21 mouse cellular contexts compared by ENCODE assay signal in the genomic region with DNA sequence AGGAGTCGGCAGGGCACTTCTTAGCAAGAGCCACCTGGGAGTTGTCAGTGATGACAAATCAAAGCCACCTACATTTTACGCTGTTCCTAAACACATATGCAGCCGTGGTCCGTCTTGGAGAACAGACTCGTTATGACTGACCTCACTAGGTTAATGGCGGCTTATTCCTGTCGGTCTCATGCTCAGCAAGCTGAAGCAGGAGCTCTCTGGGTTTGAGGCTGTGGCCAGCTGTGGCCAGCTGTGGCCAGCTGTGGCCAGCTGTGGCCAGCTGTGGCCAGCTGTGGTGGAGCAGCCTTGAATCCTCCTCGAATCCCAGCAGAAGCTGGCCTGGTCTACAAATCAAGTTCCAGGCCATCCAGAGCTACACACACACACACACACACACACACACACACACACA. TPM values are rescaled to one million over a fixed set of nuclear protein-coding genes. Genes with fewer than 3 reads are reported as not detected.
A peak's percentile ranks its signal among the peaks of the same experiment; 100 is the strongest.
DNase-seq lines count a peak whose midpoint lies in the region; ATAC-seq and TF ChIP-seq lines count a peak whose summit lies in the region.
"Had no signal": no experiment of that assay in that cellular context is flagged by ENCODE, and none has a peak within 500 bp of the region (broad histone marks: within the 10 kb centered on the region; RNA-seq: fewer than 3 reads in every experiment).

No protein-coding gene starts in this region.

- 0 out of 2 replicates have a peak, but pooled peaks cover 3% of the 10 kb centered on the region for H3K36me3 ChIP-seq in heart, embryonic 12.5 days
- no peaks in the 10 kb centered on the region for H3K36me3 ChIP-seq in lung, embryonic 16.5 days (ENCODE audit: control insufficient read depth, insufficient read depth, low read length)
- H3K36me3 ChIP-seq: forebrain, embryonic 12.5 days; heart, embryonic 15.5 days; hindbrain, embryonic 13.5 days; liver, embryonic 15.5 days had no signal

- H3K4me3 ChIP-seq in heart, embryonic 12.5 days, result no peak overlapping the region
- H3K4me3 ChIP-seq in lung, embryonic 16.5 days (ENCODE audit: low read length), result no peak overlapping the region
- no peak overlapping the region for H3K4me3 ChIP-seq in lung, adult 2 months (replicated peaks; ENCODE audit: extremely low read depth, low read depth, low read length)
- H3K4me3 ChIP-seq: forebrain, embryonic 12.5 days; heart, embryonic 15.5 days; hindbrain, embryonic 13.5 days; layer of hippocampus, adult 2 months; liver, embryonic 15.5 days; midbrain, embryonic 13.5 days; neural tube, embryonic 13.5 days had no signal

- no peak for ATAC-seq in heart, embryonic 12.5 days (ENCODE audit: insufficient number of reproducible peaks, low FRiP score)
- peak; percentile 89 for ATAC-seq in lung, embryonic 16.5 days (ENCODE audit: low read depth)
- ATAC-seq: inflammation-experienced regulatory T-cells, adult 6 months; midbrain, embryonic 13.5 days had no signal

- TF ChIP-seq POLR2A in lung, adult 2 months (IDR thresholded peaks at IDR 0.05; ENCODE audit: borderline replicate concordance, extremely low read depth, low read depth, low read length), result no peak

- H3K27ac ChIP-seq in heart, embryonic 12.5 days (ENCODE audit: poor library complexity, severe bottlenecking), result no peak overlapping the region
- H3K27ac ChIP-seq in lung, embryonic 16.5 days (ENCODE audit: low read length), result no peak overlapping the region
- H3K27ac ChIP-seq: forebrain, embryonic 12.5 days; heart, embryonic 15.5 days; hindbrain, embryonic 13.5 days; layer of hippocampus, adult 2 months; liver, embryonic 15.5 days; midbrain, embryonic 13.5 days; neural tube, embryonic 13.5 days had no signal

- TF ChIP-seq CTCF in lung, adult 2 months (IDR thresholded peaks at IDR 0.05; ENCODE audit: insufficient read depth, low read length), result no peak

- 65% methylated on average over 8 of the region's 8 CpGs for WGBS in heart, embryonic 12.5 days
- WGBS in lung, embryonic 16.5 days, result 55% methylated on average over 8 of the region's 8 CpGs
- 51% methylated on average over 8 of the region's 8 CpGs for WGBS in lung, adult 2 months

- peak; percentile 7 to 42 for DNase-seq in heart, adult 9 months (ENCODE audit: low spot score in 2 of 2)
- DNase-seq in lung, adult 2 months, result no peak
- DNase-seq in heart, postnatal 14 days, result peak; percentile 15 to 36
- peak; percentile 21 for DNase-seq in lung, postnatal 36 days
- no peak for DNase-seq in Muller cell, postnatal 12 days (ENCODE audit: inconsistent ontology term)
- DNase-seq: cerebellum, adult 18-20 months; cerebellum, postnatal 25 days; gastrocnemius, postnatal 14 days; kidney, adult 9 months; layer of hippocampus, postnatal 36 days; thymus, postnatal 4 days had no signal

- no peak overlapping the region for H3K4me2 ChIP-seq in heart, embryonic 12.5 days
- H3K4me2 ChIP-seq in lung, embryonic 16.5 days (ENCODE audit: low read depth, low read length), result no peak overlapping the region
- H3K4me2 ChIP-seq: forebrain, embryonic 12.5 days; heart, embryonic 15.5 days; hindbrain, embryonic 13.5 days; liver, embryonic 15.5 days; midbrain, embryonic 13.5 days; neural tube, embryonic 13.5 days had no signal

- H3K27me3 ChIP-seq in heart, embryonic 12.5 days (replicated peaks), result no peaks in the 10 kb centered on the region
- H3K27me3 ChIP-seq in lung, embryonic 16.5 days (ENCODE audit: control insufficient read depth, insufficient read depth, low read depth, low read length), result no peaks in the 10 kb centered on the region
- H3K27me3 ChIP-seq: forebrain, embryonic 12.5 days; heart, embryonic 15.5 days; hindbrain, embryonic 13.5 days; midbrain, embryonic 13.5 days; neural tube, embryonic 13.5 days had no signal

- intact Hi-C loops in heart, postnatal 14 days (cut with DNase I), result no loop called here

- H3K4me1 ChIP-seq in heart, embryonic 12.5 days (replicated peaks), result peaks cover 5% of the 10 kb centered on the region
- H3K4me1 ChIP-seq in lung, embryonic 16.5 days (replicated peaks; ENCODE audit: control insufficient read depth, insufficient read depth, low read length), result no peaks in the 10 kb centered on the region
- no peaks in the 10 kb centered on the region for H3K4me1 ChIP-seq in lung, adult 2 months (ENCODE audit: control insufficient read depth, insufficient read depth, low read length)
- H3K4me1 ChIP-seq: forebrain, embryonic 12.5 days; hindbrain, embryonic 13.5 days; liver, embryonic 15.5 days; midbrain, embryonic 13.5 days; neural tube, embryonic 13.5 days had no signal

- H3K9ac ChIP-seq in heart, embryonic 12.5 days, result no peak overlapping the region
- no peak overlapping the region for H3K9ac ChIP-seq in lung, embryonic 16.5 days (ENCODE audit: low read length)
- H3K9ac ChIP-seq: forebrain, embryonic 12.5 days; heart, embryonic 15.5 days; hindbrain, embryonic 13.5 days; liver, embryonic 15.5 days; midbrain, embryonic 13.5 days; neural tube, embryonic 13.5 days had no signal

- H3K9me3 ChIP-seq in heart, embryonic 12.5 days (replicated peaks), result no peaks in the 10 kb centered on the region
- H3K9me3 ChIP-seq in lung, embryonic 16.5 days (ENCODE audit: control insufficient read depth, low read length), result no peaks in the 10 kb centered on the region
- H3K9me3 ChIP-seq: forebrain, embryonic 12.5 days; heart, embryonic 15.5 days; hindbrain, embryonic 13.5 days; liver, embryonic 15.5 days; midbrain, embryonic 13.5 days; neural tube, embryonic 13.5 days had no signal

RNA-seq across cellular contexts. Expression of gene Emilin2, which starts 24.6 kb away (rescaled TPM):
- 97.0 and 99.7 TPM in 2 replicates for polyA plus RNA-seq in heart, embryonic 12.5 days (2016; fragmentation: Nextera tagmentation; extraction: Ambion mirVana)
- polyA plus RNA-seq in lung, embryonic 16.5 days (2015; fragmentation: Nextera tagmentation; extraction: Ambion mirVana), result 5.2 and 7.0 TPM in 2 replicates
- 17.3 and 18.7 TPM in 2 replicates for polyA plus RNA-seq in lung, adult 2 months (2012; rRNA removed)
- 100 to 1,000 TPM; 107 to 118 TPM for total RNA-seq in heart, postnatal 14 days (2021)

Comparison
In these comparisons a context has a peak if more than half of its experiments do, and no peak if none do; other contexts are left out.
1. DNase-seq: peak in heart, adult 9 months (2 of 2), heart, postnatal 14 days (2 of 2) and lung, postnatal 36 days (single experiment); none in lung, adult 2 months (single experiment) and Muller cell, postnatal 12 days (single experiment).